Mouse (Mus musculus): ENCODE results near the gene Slc25a22. TPM values are rescaled to one million over a fixed set of nuclear protein-coding genes. Genes with fewer than 3 reads are reported as not detected.

Slc25a22 gene
- 66.9 and 80.4 TPM in 2 replicates for polyA plus RNA-seq (2014; fragmentation: Nextera tagmentation; extraction: Ambion mirVana)

DNA sequence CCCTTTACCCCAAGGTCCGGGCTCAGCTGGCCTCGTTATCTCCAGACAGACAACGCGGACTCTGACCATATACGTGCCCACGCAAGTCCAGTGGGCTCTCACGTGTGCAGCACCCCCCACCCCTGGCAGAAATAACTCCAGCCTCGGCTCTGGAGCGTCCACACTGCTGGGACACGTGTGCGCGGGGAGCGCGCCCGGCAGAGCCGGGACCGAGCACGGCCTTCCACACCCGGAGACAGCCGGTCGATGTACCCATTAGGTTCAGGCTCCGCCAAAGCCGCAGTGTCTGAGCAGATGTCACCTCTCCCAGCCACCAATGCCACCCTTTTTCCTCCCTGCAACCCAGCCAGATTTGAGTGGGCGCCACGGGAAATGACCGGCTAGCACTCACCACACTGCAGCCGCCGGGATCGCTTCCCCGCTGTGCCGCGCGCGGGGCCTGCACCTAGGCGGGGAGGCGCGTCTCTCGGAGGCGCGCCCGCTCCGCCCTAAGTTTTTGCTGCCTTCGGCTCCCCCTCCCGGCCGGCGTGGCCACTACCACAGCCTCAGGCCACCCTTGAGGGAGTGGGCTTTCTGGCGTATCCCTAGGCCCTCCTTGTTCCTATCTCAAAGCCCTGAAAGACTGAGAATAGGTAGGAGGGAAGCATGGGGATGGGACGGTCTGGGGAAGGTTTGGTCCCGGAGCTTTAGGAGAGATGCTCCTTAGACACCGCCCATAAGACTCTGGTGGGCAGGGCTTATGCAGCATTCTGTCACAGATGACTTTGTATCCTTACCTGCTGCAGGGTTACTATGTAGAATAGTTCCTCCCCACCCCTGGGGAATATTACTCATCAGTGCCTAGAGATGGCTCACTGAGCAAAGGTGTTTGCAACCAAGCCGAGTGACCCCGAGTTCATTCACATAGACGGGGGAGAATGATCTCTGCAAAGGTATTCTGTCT is at the start of gene Slc25a22:
Gene Slc25a22 (minus strand): TSS at position 715 of the 943 bp plus-strand sequence.
- H3K27ac ChIP-seq (ENCODE audit: low read depth, low read length), result peak within 1 kb of the TSS; percentile 52
- H3K4me2 ChIP-seq (ENCODE audit: low read depth, low read length), result peak within 1 kb of the TSS; percentile 90
- peak within 1 kb of the TSS; percentile 68 for H3K9ac ChIP-seq (replicated peaks; ENCODE audit: low read depth, low read length)
- H3K9me3 ChIP-seq (ENCODE audit: control insufficient read depth, low read length), result no peaks in the 10 kb centered on the region
- H3K4me3 ChIP-seq (ENCODE audit: low read depth, low read length), result peak within 1 kb of the TSS; percentile 52
- peaks cover 31% of the 10 kb centered on the region for H3K4me1 ChIP-seq (ENCODE audit: control insufficient read depth, insufficient read depth, low read length)
- 6% methylated on average over 53 of the region's 53 CpGs for WGBS
- 0 out of 2 replicates have a peak, but pooled peaks cover 2% of the 10 kb centered on the region for H3K36me3 ChIP-seq (ENCODE audit: control insufficient read depth, insufficient read depth, low read length)
- peak; percentile 84 for ATAC-seq (ENCODE audit: low read depth)
- H3K27me3 ChIP-seq (ENCODE audit: control insufficient read depth, insufficient read depth, low read length), result no peaks in the 10 kb centered on the region

DNA sequence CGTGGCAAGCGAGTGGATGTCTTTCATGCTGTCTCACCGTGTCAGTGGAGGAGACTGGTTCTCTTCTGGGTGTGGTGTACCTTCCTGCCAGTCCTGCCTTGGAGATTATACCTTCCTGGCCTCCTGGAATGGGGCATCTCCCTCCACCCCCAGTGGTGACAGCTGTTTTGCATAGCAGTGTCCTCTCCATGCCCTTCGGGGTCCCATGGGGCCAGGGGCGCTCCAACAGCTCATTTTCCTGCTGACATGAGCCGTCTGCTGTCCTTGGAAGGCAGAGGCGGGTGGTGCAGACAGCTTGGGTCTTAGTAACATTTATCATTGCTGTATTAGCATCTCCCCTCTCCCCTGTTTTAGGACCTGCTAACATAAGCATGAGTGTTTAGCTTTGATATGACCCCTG is 49.4 kb upstream of the Slc25a22 start:
- H3K9ac ChIP-seq (replicated peaks; ENCODE audit: low read depth, low read length), result no peak overlapping the region
- no peak overlapping the region for H3K4me3 ChIP-seq (ENCODE audit: low read depth, low read length)
- WGBS, result 80% methylated on average over 7 of the region's 7 CpGs
- no peak for ATAC-seq (ENCODE audit: low read depth)
- no peaks in the 10 kb centered on the region for H3K9me3 ChIP-seq (ENCODE audit: control insufficient read depth, low read length)
- peaks cover 4% of the 10 kb centered on the region; the same call in 1 of the 2 replicates for H3K27me3 ChIP-seq (ENCODE audit: control insufficient read depth, insufficient read depth, low read length)
- no peak overlapping the region for H3K4me2 ChIP-seq (ENCODE audit: low read depth, low read length)
- H3K36me3 ChIP-seq (ENCODE audit: control insufficient read depth, insufficient read depth, low read length), result no peaks in the 10 kb centered on the region
- H3K27ac ChIP-seq (ENCODE audit: low read depth, low read length), result no peak overlapping the region
- peaks cover 8% of the 10 kb centered on the region for H3K4me1 ChIP-seq (ENCODE audit: control insufficient read depth, insufficient read depth, low read length)

DNA sequence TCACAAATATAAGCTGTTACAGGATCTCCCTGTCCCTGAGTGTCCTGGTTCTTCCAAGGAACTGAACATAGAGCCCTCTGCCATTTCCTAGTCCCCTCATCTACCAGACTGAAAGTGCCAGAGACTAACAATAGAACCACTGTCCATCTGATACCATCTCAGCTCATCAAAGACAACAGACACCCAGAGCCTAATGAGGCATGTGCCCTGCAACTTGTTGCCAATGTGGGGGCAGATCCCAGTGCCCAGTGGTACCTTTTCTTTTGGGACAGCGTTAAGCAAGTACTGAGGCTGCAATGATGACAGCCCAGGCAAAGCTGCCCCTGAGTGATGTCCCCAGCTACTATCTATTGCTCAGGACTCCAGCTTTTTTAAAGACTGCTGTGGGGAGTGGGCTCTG is 48.5 kb upstream of the Slc25a22 start:
- Histone ChIP-seq H3K4me3 (ENCODE audit: low read depth, low read length) (no peak overlapping the region), H3K9me3 (ENCODE audit: control insufficient read depth, low read length) (no peaks in the 10 kb centered on the region), H3K4me1 (ENCODE audit: control insufficient read depth, insufficient read depth, low read length) (peaks cover 13% of the 10 kb centered on the region), H3K9ac (replicated peaks; ENCODE audit: low read depth, low read length) (no peak overlapping the region), H3K27me3 (ENCODE audit: control insufficient read depth, insufficient read depth, low read length) (peaks cover 4% of the 10 kb centered on the region; the same call in 1 of the 2 replicates), H3K36me3 (ENCODE audit: control insufficient read depth, insufficient read depth, low read length) (no peaks in the 10 kb centered on the region), H3K4me2 (ENCODE audit: low read depth, low read length) (no peak overlapping the region), H3K27ac (ENCODE audit: low read depth, low read length) (no peak overlapping the region)
- no peak for ATAC-seq (ENCODE audit: low read depth)
- 95% methylated on average over 1 of the region's 1 CpGs for WGBS

DNA sequence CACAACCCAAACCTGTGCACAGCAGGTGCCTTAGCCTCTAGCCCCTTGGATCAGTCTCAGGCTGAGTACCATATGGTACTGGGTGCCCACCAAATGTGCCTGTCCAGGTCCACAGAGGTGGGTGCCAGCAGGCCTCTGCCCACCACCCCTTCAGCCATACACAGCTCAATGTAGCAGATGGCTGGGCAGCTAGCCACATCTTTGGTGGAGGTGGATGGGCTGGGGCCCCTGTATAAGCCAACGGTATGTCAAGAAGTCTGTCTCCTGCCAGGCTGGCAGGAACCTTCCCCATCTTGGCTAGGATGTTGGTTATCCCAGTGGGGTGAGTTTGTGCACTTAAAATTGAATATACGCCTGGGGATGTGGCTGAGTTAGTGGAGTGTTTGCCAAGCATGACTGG is 47.9 kb upstream of the Slc25a22 start:
- no peaks in the 10 kb centered on the region for H3K36me3 ChIP-seq (ENCODE audit: control insufficient read depth, insufficient read depth, low read length)
- peaks cover 16% of the 10 kb centered on the region for H3K4me1 ChIP-seq (ENCODE audit: control insufficient read depth, insufficient read depth, low read length)
- H3K9ac ChIP-seq (replicated peaks; ENCODE audit: low read depth, low read length), result no peak overlapping the region
- H3K4me3 ChIP-seq (ENCODE audit: low read depth, low read length), result no peak overlapping the region
- 84% methylated on average over 2 of the region's 2 CpGs for WGBS
- no peak overlapping the region for H3K4me2 ChIP-seq (ENCODE audit: low read depth, low read length)
- H3K27ac ChIP-seq (ENCODE audit: low read depth, low read length), result no peak overlapping the region
- H3K27me3 ChIP-seq (ENCODE audit: control insufficient read depth, insufficient read depth, low read length), result peaks cover 4% of the 10 kb centered on the region; the same call in 1 of the 2 replicates
- ATAC-seq (ENCODE audit: low read depth), result no peak
- no peaks in the 10 kb centered on the region for H3K9me3 ChIP-seq (ENCODE audit: control insufficient read depth, low read length)

DNA sequence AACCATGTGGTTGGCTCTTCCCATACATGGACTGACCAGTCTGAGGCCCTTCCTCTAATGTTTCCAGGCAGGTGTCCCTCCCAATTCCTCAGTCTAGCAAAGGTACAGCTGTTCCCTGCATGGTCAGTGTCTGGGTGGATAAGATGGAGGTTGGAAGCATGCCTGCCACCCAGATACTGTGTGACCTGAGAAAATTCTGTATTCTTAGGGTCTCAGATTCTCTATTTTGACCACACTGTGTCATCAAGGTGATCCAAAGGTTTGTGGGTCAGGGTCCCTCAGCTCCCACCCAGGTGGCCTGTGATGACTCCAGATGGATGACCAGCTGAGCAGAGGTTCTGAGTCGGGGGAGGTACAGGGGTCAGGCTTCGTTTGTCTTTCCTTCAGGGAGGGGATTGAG is 47.5 kb upstream of the Slc25a22 start:
- no peak for ATAC-seq (ENCODE audit: low read depth)
- H3K9me3 ChIP-seq (ENCODE audit: control insufficient read depth, low read length), result no peaks in the 10 kb centered on the region
- H3K4me1 ChIP-seq (ENCODE audit: control insufficient read depth, insufficient read depth, low read length), result peaks cover 16% of the 10 kb centered on the region
- H3K27me3 ChIP-seq (ENCODE audit: control insufficient read depth, insufficient read depth, low read length), result peaks cover 4% of the 10 kb centered on the region; the same call in 1 of the 2 replicates
- H3K27ac ChIP-seq (ENCODE audit: low read depth, low read length), result no peak overlapping the region
- H3K4me3 ChIP-seq (ENCODE audit: low read depth, low read length), result no peak overlapping the region
- H3K36me3 ChIP-seq (ENCODE audit: control insufficient read depth, insufficient read depth, low read length), result no peaks in the 10 kb centered on the region
- WGBS, result 71% methylated on average over 2 of the region's 2 CpGs
- no peak overlapping the region for H3K9ac ChIP-seq (replicated peaks; ENCODE audit: low read depth, low read length)
- no peak overlapping the region for H3K4me2 ChIP-seq (ENCODE audit: low read depth, low read length)

DNA sequence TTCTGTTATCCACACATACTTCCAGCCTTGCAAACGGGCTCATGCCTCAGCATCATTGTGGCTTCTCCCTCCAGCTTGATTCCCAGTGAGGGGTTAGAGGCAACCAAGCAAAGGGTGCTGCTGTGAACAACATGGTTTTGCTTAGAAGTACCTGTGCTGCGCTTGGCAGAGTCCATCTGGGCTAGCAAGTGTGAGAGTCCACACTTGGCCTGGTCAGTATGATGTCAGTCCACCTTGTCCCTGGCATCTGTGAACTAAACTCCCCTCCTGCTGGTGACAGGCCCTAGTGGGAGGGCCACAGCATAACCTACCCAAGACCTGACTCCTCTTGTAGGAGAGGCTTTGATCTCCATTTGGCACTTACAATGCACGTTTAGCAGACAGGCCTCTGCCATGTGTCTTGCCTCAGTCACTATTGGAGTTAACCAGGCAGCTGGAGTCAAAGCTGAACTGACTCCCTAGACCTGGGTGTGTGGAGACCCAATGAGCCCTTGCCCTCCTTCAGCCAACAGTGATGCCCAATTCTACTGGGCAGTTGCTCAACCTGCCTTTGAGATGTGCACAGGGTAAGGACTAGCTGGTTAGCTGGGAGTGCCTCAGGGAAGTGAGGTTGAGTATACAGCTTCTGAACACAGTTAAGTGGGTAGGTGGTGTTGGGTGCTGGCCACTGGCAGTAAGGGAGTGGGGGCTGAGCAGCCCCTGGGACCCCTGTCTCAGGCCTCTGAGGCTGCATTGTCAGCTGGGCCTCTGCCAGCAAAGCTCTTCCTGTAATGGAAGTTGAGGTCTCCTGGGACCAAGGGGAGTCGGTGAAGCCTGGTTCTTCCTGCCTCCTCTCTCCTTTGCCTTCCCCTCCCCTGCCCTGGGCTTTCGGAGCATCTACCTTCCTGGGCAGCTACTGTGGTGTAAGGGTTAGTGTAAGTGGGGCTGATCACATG is 46.8 kb upstream of the Slc25a22 start:
- Histone ChIP-seq H3K4me1 (ENCODE audit: control insufficient read depth, insufficient read depth, low read length) (peaks cover 16% of the 10 kb centered on the region), H3K27ac (ENCODE audit: low read depth, low read length) (no peak overlapping the region)
- WGBS, result 75% methylated on average over 5 of the region's 5 CpGs

DNA sequence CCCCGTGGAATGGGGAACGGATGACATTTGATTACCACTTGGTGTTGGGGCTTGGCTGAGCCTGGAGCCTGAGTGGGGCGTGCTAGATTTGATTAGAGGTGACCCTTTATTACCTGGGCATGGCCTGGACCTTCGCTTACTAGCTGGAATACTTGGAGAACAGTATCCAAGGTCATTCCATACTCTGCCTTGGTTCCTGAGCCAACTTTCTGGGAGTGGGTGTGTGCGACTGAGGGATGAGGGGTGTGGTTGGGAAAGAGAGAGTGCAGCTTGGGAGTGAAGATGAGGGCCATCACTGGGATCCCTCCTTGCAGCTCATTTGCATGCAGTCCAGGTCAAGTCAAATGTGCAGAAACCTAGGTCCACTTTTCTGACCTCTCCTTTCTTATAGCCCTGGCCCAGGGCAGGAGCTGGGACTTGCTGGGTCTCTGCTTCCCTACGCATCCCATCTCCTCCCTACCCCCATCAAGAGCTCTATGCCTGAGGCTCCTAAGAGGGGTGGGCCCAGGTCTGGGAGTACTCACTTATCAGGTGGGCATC is 45.5 kb upstream of the Slc25a22 start:
- no peak for ATAC-seq (ENCODE audit: low read depth)
- Histone ChIP-seq H3K4me3 (ENCODE audit: low read depth, low read length) (peak overlapping the region; percentile 65), H3K4me2 (ENCODE audit: low read depth, low read length) (peak overlapping the region; percentile 88), H3K9ac (replicated peaks; ENCODE audit: low read depth, low read length) (peak overlapping the region; percentile 81; the same call in 1 of the 2 replicates), H3K27ac (ENCODE audit: low read depth, low read length) (no peak overlapping the region), H3K36me3 (ENCODE audit: control insufficient read depth, insufficient read depth, low read length) (no peaks in the 10 kb centered on the region), H3K9me3 (ENCODE audit: control insufficient read depth, low read length) (no peaks in the 10 kb centered on the region), H3K27me3 (ENCODE audit: control insufficient read depth, insufficient read depth, low read length) (peaks cover 4% of the 10 kb centered on the region; the same call in 1 of the 2 replicates), H3K4me1 (ENCODE audit: control insufficient read depth, insufficient read depth, low read length) (peaks cover 16% of the 10 kb centered on the region)
- 77% methylated on average over 6 of the region's 6 CpGs for WGBS

More for the DNA sequence above, 46.8 kb upstream of the Slc25a22 start:
- Histone ChIP-seq H3K27me3 (ENCODE audit: control insufficient read depth, insufficient read depth, low read length) (peaks cover 4% of the 10 kb centered on the region; the same call in 1 of the 2 replicates), H3K9ac (replicated peaks; ENCODE audit: low read depth, low read length) (no peak overlapping the region), H3K4me2 (ENCODE audit: low read depth, low read length) (0 out of 2 replicates have a peak overlapping the region, but pooled peaks have one; percentile 8), H3K9me3 (ENCODE audit: control insufficient read depth, low read length) (no peaks in the 10 kb centered on the region), H3K4me3 (ENCODE audit: low read depth, low read length) (no peak overlapping the region), H3K36me3 (ENCODE audit: control insufficient read depth, insufficient read depth, low read length) (no peaks in the 10 kb centered on the region)
- no peak for ATAC-seq (ENCODE audit: low read depth)

DNA sequence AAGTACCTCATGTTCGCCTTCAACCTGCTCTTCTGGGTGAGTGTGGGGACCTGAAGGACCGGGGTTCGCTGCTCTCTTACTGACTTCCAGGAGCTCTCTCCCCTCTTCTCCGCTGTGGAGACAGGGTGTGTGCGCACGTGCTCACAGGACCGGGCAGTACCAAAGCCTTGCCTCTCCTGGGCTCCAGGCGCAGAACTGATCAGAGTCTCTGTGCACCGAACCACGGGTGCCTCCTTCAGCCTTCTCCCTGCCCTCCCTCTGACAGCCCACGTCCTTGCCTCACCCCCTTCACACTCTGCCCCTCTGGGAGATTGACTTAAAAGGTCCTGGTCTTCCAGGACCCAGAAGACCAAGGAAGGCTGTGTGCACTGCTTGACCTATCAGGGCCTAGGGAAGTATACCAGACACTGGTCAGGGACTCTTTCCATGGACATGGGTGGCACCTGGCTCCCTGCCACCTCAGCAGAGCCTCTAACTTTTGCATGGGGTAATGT is 44.9 kb upstream of the Slc25a22 start:
- H3K9ac ChIP-seq (replicated peaks; ENCODE audit: low read depth, low read length), result peak overlapping the region; percentile 81
- no peaks in the 10 kb centered on the region for H3K9me3 ChIP-seq (ENCODE audit: control insufficient read depth, low read length)
- H3K4me3 ChIP-seq (ENCODE audit: low read depth, low read length), result peak overlapping the region; percentile 65
- peaks cover 16% of the 10 kb centered on the region for H3K4me1 ChIP-seq (ENCODE audit: control insufficient read depth, insufficient read depth, low read length)
- no peaks in the 10 kb centered on the region for H3K36me3 ChIP-seq (ENCODE audit: control insufficient read depth, insufficient read depth, low read length)
- 1% methylated on average over 11 of the region's 11 CpGs for WGBS
- H3K4me2 ChIP-seq (ENCODE audit: low read depth, low read length), result peak overlapping the region; percentile 88
- no peak for ATAC-seq (ENCODE audit: low read depth)
- peak overlapping the region; percentile 62; the same call in 1 of the 2 replicates for H3K27ac ChIP-seq (ENCODE audit: low read depth, low read length)
- H3K27me3 ChIP-seq (ENCODE audit: control insufficient read depth, insufficient read depth, low read length), result peaks cover 4% of the 10 kb centered on the region; the same call in 1 of the 2 replicates
